Mouse (Mus musculus): Measurements from ENCODE around the gene Tgfb1. TPM values are rescaled to one million over a fixed set of nuclear protein-coding genes. Genes with fewer than 3 reads are reported as not detected.

Gene Tgfb1
- polyA plus RNA-seq, 1 experiment, result 4.9 TPM

GRCm38 (mm10) chr7:25707581-25708292 lies 20.9 kb downstream of the Tgfb1 start:
- 76% methylated on average over 15 of the region's 15 CpGs for WGBS
- no peak for DNase-seq
- TF ChIP-seq POLR2A (IDR thresholded peaks at IDR 0.05; ENCODE audit: borderline replicate concordance, insufficient read depth, low read length) (no peak), CTCF (IDR thresholded peaks at IDR 0.05; ENCODE audit: borderline replicate concordance, insufficient read depth, low read depth, low read length) (no peak)
- Histone ChIP-seq H3K27me3 (ENCODE audit: control insufficient read depth, insufficient read depth, low read length) (no peaks in the 10 kb centered on the region), H3K27ac (ENCODE audit: insufficient read depth, low read length) (no peak overlapping the region), H3K4me3 (replicated peaks; ENCODE audit: insufficient read depth, low read depth, low read length) (no peak overlapping the region), H3K4me1 (ENCODE audit: control insufficient read depth, insufficient read depth, low read length) (peaks cover 22% of the 10 kb centered on the region)

- H3K27ac ChIP-seq (ENCODE audit: insufficient read depth, low read length), result no peak overlapping the region
- DNase-seq, result no peak
- H3K27me3 ChIP-seq (ENCODE audit: control insufficient read depth, insufficient read depth, low read length), result no peaks in the 10 kb centered on the region
- H3K4me1 ChIP-seq (ENCODE audit: control insufficient read depth, insufficient read depth, low read length), result peaks cover 22% of the 10 kb centered on the region
- WGBS, result 3% methylated on average over 12 of the region's 12 CpGs
- TF ChIP-seq POLR2A (IDR thresholded peaks at IDR 0.05; ENCODE audit: borderline replicate concordance, insufficient read depth, low read length) (no peak), CTCF (IDR thresholded peaks at IDR 0.05; ENCODE audit: borderline replicate concordance, insufficient read depth, low read depth, low read length) (no peak)
- H3K4me3 ChIP-seq (replicated peaks; ENCODE audit: insufficient read depth, low read depth, low read length), result no peak overlapping the region
Observed at GRCm38 (mm10) chr7:25709961-25710360, 23.2 kb downstream of the Tgfb1 start.

- no peaks in the 10 kb centered on the region for H3K27me3 ChIP-seq (ENCODE audit: control insufficient read depth, insufficient read depth, low read length)
- no peak for DNase-seq
- H3K4me3 ChIP-seq (replicated peaks; ENCODE audit: insufficient read depth, low read depth, low read length), result no peak overlapping the region
- H3K27ac ChIP-seq (ENCODE audit: insufficient read depth, low read length), result no peak overlapping the region
- 22% methylated on average over 7 of the region's 7 CpGs for WGBS
- peaks cover 22% of the 10 kb centered on the region for H3K4me1 ChIP-seq (ENCODE audit: control insufficient read depth, insufficient read depth, low read length)
- TF ChIP-seq POLR2A (IDR thresholded peaks at IDR 0.05; ENCODE audit: borderline replicate concordance, insufficient read depth, low read length) (no peak), CTCF (IDR thresholded peaks at IDR 0.05; ENCODE audit: borderline replicate concordance, insufficient read depth, low read depth, low read length) (no peak)
Observed at GRCm38 (mm10) chr7:25710519-25711130, 23.8 kb downstream of the Tgfb1 start.

GRCm38 (mm10) chr7:25711165-25711564 lies 24.4 kb downstream of the Tgfb1 start:
- Histone ChIP-seq H3K4me3 (replicated peaks; ENCODE audit: insufficient read depth, low read depth, low read length) (no peak overlapping the region), H3K27me3 (ENCODE audit: control insufficient read depth, insufficient read depth, low read length) (no peaks in the 10 kb centered on the region), H3K4me1 (ENCODE audit: control insufficient read depth, insufficient read depth, low read length) (peaks cover 17% of the 10 kb centered on the region), H3K27ac (ENCODE audit: insufficient read depth, low read length) (no peak overlapping the region)
- 48% methylated on average over 5 of the region's 5 CpGs for WGBS
- DNase-seq, result no peak
- TF ChIP-seq POLR2A (IDR thresholded peaks at IDR 0.05; ENCODE audit: borderline replicate concordance, insufficient read depth, low read length), result no peak
- TF ChIP-seq CTCF (IDR thresholded peaks at IDR 0.05; ENCODE audit: borderline replicate concordance, insufficient read depth, low read depth, low read length), result no peak

GRCm38 (mm10) chr7:25711731-25712197 lies 25.0 kb downstream of the Tgfb1 start:
- no peaks in the 10 kb centered on the region for H3K27me3 ChIP-seq (ENCODE audit: control insufficient read depth, insufficient read depth, low read length)
- TF ChIP-seq CTCF (IDR thresholded peaks at IDR 0.05; ENCODE audit: borderline replicate concordance, insufficient read depth, low read depth, low read length), result no peak
- no peak for TF ChIP-seq POLR2A (IDR thresholded peaks at IDR 0.05; ENCODE audit: borderline replicate concordance, insufficient read depth, low read length)
- peak; percentile 78 to 88 for DNase-seq
- no peak overlapping the region for H3K27ac ChIP-seq (ENCODE audit: insufficient read depth, low read length)
- WGBS, result 5% methylated on average over 7 of the region's 7 CpGs
- peaks cover 17% of the 10 kb centered on the region for H3K4me1 ChIP-seq (ENCODE audit: control insufficient read depth, insufficient read depth, low read length)
- H3K4me3 ChIP-seq (replicated peaks; ENCODE audit: insufficient read depth, low read depth, low read length), result no peak overlapping the region

GRCm38 (mm10) chr7:25712801-25713200 lies 26.0 kb downstream of the Tgfb1 start:
- TF ChIP-seq POLR2A (IDR thresholded peaks at IDR 0.05; ENCODE audit: borderline replicate concordance, insufficient read depth, low read length) (no peak), CTCF (IDR thresholded peaks at IDR 0.05; ENCODE audit: borderline replicate concordance, insufficient read depth, low read depth, low read length) (no peak)
- H3K27ac ChIP-seq (ENCODE audit: insufficient read depth, low read length), result no peak overlapping the region
- 91% methylated on average over 9 of the region's 9 CpGs for WGBS

GRCm38 (mm10) chr7:25714581-25714980 lies 27.8 kb downstream of the Tgfb1 start:
- TF ChIP-seq CTCF (IDR thresholded peaks at IDR 0.05; ENCODE audit: borderline replicate concordance, insufficient read depth, low read depth, low read length) (no peak), POLR2A (IDR thresholded peaks at IDR 0.05; ENCODE audit: borderline replicate concordance, insufficient read depth, low read length) (no peak)
- no peak overlapping the region for H3K27ac ChIP-seq (ENCODE audit: insufficient read depth, low read length)
- no peak for DNase-seq
- no peaks in the 10 kb centered on the region for H3K27me3 ChIP-seq (ENCODE audit: control insufficient read depth, insufficient read depth, low read length)
- 89% methylated on average over 8 of the region's 8 CpGs for WGBS
- H3K4me3 ChIP-seq (replicated peaks; ENCODE audit: insufficient read depth, low read depth, low read length), result no peak overlapping the region
- peaks cover 17% of the 10 kb centered on the region for H3K4me1 ChIP-seq (ENCODE audit: control insufficient read depth, insufficient read depth, low read length)

More at GRCm38 (mm10) chr7:25712801-25713200, 26.0 kb downstream of the Tgfb1 start:
- peaks cover 17% of the 10 kb centered on the region for H3K4me1 ChIP-seq (ENCODE audit: control insufficient read depth, insufficient read depth, low read length)
- H3K27me3 ChIP-seq (ENCODE audit: control insufficient read depth, insufficient read depth, low read length), result no peaks in the 10 kb centered on the region
- H3K4me3 ChIP-seq (replicated peaks; ENCODE audit: insufficient read depth, low read depth, low read length), result no peak overlapping the region
- DNase-seq, result no peak
